Mouse (Mus musculus) neural tube, embryonic 15.5 days (tissue): ENCODE measurements around the gene Memo1. TPM values are rescaled to one million over a fixed set of nuclear protein-coding genes. Genes with fewer than 3 reads are reported as not detected.

ENCODE experiments used
- ATAC-seq: fragments of 200-750 bp; cut with Nextera tagmentation; 2 replicates; pipeline ENCODE4 v1.8.0; 2017; ENCODE audit warnings: mild to moderate bottlenecking, moderate TSS enrichment, moderate library complexity; ENCODE audit not compliant: low FRiP score
- H3K27ac ChIP-seq: fragments of 300-500 bp; sonication (generic); replicated peaks from 2 replicates; pipeline ENCODE4 v1.5.1; 2015; ENCODE audit warnings: mild to moderate bottlenecking, inconsistent platforms
- H3K27me3 ChIP-seq: fragments of 300-500 bp; sonication (generic); replicated peaks from 2 replicates; pipeline ENCODE4 v1.6.1; 2015; ENCODE audit warnings: inconsistent platforms
- H3K36me3 ChIP-seq: fragments of 300-500 bp; sonication (generic); 2 replicates; pipeline ENCODE4 v1.6.1; 2015; ENCODE audit warnings: inconsistent platforms
- H3K4me1 ChIP-seq: fragments of 300-500 bp; sonication (generic); 2 replicates; pipeline ENCODE4 v1.6.1; 2015; ENCODE audit warnings: inconsistent platforms
- H3K4me2 ChIP-seq: fragments of 300-500 bp; sonication (generic); 2 replicates; pipeline ENCODE4 v1.6.1; 2015; ENCODE audit warnings: inconsistent platforms, mild to moderate bottlenecking, moderate library complexity
- H3K4me3 ChIP-seq: fragments of 300-500 bp; sonication (generic); replicated peaks from 2 replicates; pipeline ENCODE4 v1.5.1; 2015; ENCODE audit warnings: mild to moderate bottlenecking, inconsistent platforms
- H3K9ac ChIP-seq: fragments of 300-500 bp; sonication (generic); replicated peaks from 2 replicates; pipeline ENCODE4 v1.6.1; 2015; ENCODE audit warnings: mild to moderate bottlenecking, inconsistent platforms
- H3K9me3 ChIP-seq: fragments of 300-500 bp; sonication (generic); replicated peaks from 2 replicates; pipeline ENCODE4 v1.6.1; 2016; ENCODE audit warnings: inconsistent platforms
- WGBS: fragments of 180-500 bp; shearing (Covaris S2); methylation state at CpG from one replicate; pipeline ENCODE4 v1.1.7; 2015; ENCODE audit warnings: mixed read lengths; 5-methylcytosine and 5-hydroxymethylcytosine counted together
- polyA plus RNA-seq: library from polyadenylated mRNA; unstranded; fragments of >200 nt; fragmentation: Nextera tagmentation; extraction: Ambion mirVana; gene quantifications from 2 replicates; pipeline ENCODE4 v1.2.1, GENCODE M21; 2015

The Memo1 gene
- polyA plus RNA-seq, 1 experiment from 2014 or later = 56.6 TPM

DNA sequence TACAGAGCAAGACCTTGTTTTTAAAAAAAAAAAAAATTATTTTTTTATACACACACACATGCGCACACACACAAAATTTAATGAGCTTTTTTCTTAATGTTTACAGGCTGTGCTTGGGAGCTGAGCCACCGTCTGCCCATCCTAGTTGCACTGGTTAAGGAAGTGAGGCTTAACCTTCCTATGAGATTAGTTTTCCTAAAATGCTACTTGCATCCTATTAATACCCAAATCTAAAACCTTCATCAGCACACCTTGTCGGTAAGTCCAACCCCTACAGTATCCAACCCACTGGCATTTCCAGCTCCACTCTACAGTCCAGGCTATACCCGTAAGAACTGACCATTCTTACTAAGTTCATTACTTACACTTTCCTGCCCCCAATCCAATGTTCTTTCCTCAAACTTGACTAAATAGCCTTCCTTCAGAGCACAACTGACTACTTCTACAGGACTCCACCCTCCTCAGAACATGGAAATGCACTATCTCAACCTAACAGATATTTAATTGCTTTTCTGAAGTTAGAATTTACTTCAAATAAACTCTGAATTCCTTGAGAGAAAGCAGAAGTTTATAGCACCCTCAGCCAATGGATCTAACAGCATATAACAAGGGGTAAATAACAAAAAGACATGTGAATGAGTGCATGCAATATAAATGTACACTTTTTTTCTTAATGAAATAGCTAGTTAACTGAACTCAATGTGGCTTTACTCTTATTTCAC lies 3.5 kb downstream of the Memo1 start:
- no peaks in the 10 kb centered on the region for H3K9me3 ChIP-seq
- WGBS = 75% methylated on average over 4 of the region's 4 CpGs

DNA sequence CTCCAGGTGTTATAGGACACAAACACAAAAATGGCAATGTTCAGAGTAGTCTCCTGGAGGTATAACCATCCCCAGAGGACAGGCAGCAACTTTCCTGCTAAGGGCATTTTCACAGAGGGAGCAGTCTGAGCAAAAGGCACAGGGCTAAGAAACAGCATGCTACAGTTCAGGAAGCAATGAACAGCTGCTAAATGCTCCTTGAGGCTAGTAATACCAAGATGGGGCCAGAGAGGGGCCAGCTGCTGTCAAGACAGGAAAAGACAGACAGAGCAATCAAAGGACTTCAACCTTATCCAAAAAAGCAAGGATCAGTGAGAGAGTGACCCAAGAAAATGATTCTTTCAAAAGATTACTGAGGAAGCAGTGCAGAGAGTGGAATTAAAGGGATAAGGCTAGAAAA lies 4.5 kb downstream of the Memo1 start:
- Histone ChIP-seq H3K4me3 (no peak overlapping the region), H3K9me3 (no peaks in the 10 kb centered on the region), H3K9ac (no peak overlapping the region), H3K36me3 (0 out of 2 replicates have a peak, but pooled peaks cover 5% of the 10 kb centered on the region), H3K27me3 (no peaks in the 10 kb centered on the region), H3K4me2 (no peak overlapping the region), H3K4me1 (peaks cover 28% of the 10 kb centered on the region), H3K27ac (no peak overlapping the region)
- ATAC-seq = no peak

More for the DNA sequence above, 3.5 kb downstream of the Memo1 start:
- ATAC-seq = no peak
- Histone ChIP-seq H3K4me3 (no peak overlapping the region), H3K27me3 (no peaks in the 10 kb centered on the region), H3K4me2 (peak overlapping the region; percentile 13; the same call in 1 of the 2 replicates), H3K36me3 (0 out of 2 replicates have a peak, but pooled peaks cover 5% of the 10 kb centered on the region), H3K4me1 (peaks cover 34% of the 10 kb centered on the region), H3K9ac (no peak overlapping the region), H3K27ac (no peak overlapping the region)

DNA sequence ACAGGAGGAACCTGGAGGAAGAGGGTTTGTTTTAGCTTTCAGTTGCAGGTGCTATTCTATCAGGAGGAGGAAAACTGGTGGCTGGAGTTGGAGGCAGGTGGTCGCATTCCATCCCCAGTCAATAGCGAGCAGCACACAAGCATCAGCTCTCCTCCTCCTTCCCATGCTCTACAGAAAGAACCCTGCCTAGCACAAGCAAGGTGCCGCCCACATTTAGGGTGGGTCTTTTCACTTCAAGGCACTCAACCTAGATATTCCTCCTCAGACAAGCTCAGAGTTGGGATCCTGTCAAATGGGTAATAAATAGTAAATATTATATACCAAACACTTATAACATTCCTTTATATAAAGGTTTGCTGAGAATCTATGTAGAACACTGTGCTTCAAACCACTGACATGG lies 5.1 kb downstream of the Memo1 start:
- Histone ChIP-seq H3K27ac (no peak overlapping the region), H3K4me1 (peaks cover 26% of the 10 kb centered on the region), H3K4me3 (no peak overlapping the region), H3K27me3 (no peaks in the 10 kb centered on the region), H3K9ac (no peak overlapping the region), H3K9me3 (no peaks in the 10 kb centered on the region), H3K36me3 (0 out of 2 replicates have a peak, but pooled peaks cover 5% of the 10 kb centered on the region), H3K4me2 (no peak overlapping the region)
- no peak for ATAC-seq
- 76% methylated on average over 3 of the region's 3 CpGs for WGBS

DNA sequence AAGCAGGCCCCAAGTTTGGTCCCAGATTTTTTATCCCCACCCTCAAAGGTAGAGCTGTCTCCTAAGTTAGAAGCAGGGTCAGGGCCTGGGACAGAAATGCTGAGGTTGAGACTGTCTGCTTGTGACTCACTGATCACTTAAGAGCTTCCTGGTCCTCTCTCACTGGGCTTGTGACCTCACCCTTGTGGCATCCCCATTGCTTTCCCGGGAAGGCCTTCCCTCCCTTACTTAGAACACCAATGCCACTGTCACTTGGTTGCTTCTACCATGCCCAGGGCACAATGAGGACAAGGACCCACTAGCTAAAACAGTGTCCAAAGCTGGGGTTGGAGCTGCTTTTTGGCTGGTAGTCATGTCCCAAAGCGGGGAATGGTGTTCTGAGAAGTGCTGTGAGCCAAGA lies 6.7 kb downstream of the Memo1 start:
- 97% methylated on average over 2 of the region's 2 CpGs for WGBS
- peaks cover 24% of the 10 kb centered on the region for H3K4me1 ChIP-seq
- no peaks in the 10 kb centered on the region for H3K27me3 ChIP-seq
- no peak overlapping the region for H3K4me2 ChIP-seq
- no peak overlapping the region for H3K27ac ChIP-seq
- H3K4me3 ChIP-seq = no peak overlapping the region
- H3K9me3 ChIP-seq = no peaks in the 10 kb centered on the region
- no peak overlapping the region for H3K9ac ChIP-seq
- 0 out of 2 replicates have a peak, but pooled peaks cover 5% of the 10 kb centered on the region for H3K36me3 ChIP-seq
- no peak for ATAC-seq

DNA sequence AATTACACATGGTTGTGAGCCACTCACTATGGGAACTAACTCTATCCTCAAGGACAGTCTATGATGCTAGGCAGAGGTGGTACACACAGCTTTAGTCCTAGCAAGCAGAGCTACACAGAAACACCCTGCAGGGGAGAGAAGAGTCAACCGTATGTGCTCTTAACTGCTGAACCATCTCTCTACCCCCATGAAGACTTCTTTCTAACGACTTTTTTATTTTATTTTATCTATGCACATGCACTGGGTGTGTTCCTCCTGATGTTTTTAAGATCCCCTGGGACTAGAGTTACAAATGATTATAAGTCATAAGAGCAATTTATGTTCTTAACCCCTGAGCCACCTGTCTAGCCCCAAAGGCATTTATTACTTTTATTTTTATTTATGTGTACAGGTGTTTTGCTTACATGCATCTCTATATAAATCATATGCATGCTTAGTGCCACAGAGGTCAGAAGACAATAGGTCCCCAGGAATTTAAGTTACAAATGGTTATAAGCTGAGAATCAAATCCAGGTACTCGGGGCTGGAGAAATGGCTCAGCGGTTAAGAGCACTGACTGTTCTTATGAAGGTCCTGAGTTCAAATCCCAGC lies 9.1 kb downstream of the Memo1 start:
- Histone ChIP-seq H3K9me3 (no peaks in the 10 kb centered on the region), H3K27me3 (no peaks in the 10 kb centered on the region), H3K36me3 (0 out of 2 replicates have a peak, but pooled peaks cover 5% of the 10 kb centered on the region), H3K9ac (no peak overlapping the region), H3K4me2 (no peak overlapping the region), H3K27ac (no peak overlapping the region), H3K4me1 (peaks cover 8% of the 10 kb centered on the region), H3K4me3 (no peak overlapping the region)
- 67% methylated on average over 4 of the region's 4 CpGs for WGBS
- ATAC-seq = no peak

DNA sequence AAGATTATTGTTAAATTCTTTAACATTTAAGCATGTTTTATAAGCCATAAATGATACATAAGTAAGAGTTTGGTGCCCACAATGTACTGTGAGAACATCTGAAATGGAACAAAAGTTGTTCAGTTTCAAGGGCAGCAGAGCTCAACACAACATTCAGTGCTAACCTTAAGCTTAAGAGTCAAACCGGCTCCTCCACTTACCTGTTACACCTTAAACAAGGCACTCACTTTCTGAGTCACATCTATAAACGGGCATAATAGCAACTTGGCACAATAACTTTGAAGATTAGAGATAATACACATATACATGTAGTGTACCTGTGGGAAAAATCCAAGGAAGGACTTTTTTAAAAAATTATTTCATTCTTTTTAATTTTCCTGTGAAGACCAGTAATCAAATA lies 9.6 kb downstream of the Memo1 start:
- 85% methylated on average over 2 of the region's 2 CpGs for WGBS
- H3K27ac ChIP-seq = no peak overlapping the region

DNA sequence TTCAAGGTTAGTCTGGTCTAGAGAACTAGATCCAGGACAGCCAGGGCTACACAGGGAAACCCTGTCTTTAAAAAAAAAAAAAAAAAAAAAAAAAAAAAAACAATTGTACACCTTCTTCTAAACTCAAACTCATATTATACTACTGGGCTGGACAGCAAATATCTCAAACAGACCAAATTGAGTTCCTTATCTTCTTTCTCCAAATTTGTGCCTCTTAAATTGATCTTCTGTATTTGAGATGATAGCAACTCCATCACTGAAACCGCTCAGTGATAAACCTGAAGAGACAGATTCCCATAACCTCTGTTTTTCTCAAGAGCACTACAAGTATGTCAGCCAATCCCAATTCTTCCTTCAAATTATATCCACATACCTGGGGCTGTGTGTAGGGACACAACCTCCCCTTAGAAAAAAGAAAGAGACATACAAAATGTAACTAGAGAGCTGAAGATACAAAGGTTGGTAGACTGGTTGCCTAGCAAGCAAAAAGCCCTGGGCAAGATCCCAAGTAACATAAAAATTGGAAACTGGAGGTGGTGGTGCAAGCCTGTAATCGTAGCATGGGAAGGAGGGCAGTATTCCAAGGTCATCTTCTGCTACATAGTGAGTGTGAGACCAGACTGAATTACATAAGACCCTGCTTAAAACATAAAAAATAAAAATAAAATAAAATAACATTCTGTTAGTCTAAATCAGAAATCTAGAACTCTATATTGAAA lies 10.8 kb downstream of the Memo1 start:
- ATAC-seq = no peak
- Histone ChIP-seq H3K4me2 (no peak overlapping the region), H3K36me3 (0 out of 2 replicates have a peak, but pooled peaks cover 5% of the 10 kb centered on the region), H3K4me1 (peaks cover 9% of the 10 kb centered on the region), H3K4me3 (no peak overlapping the region), H3K9me3 (no peaks in the 10 kb centered on the region), H3K27me3 (no peaks in the 10 kb centered on the region), H3K9ac (no peak overlapping the region), H3K27ac (no peak overlapping the region)
- 83% methylated on average over 2 of the region's 2 CpGs for whole genome bisulfite sequencing

More for the DNA sequence above, 9.6 kb downstream of the Memo1 start:
- Histone ChIP-seq H3K4me3 (no peak overlapping the region), H3K27me3 (no peaks in the 10 kb centered on the region), H3K36me3 (0 out of 2 replicates have a peak, but pooled peaks cover 5% of the 10 kb centered on the region), H3K9ac (no peak overlapping the region), H3K4me2 (no peak overlapping the region), H3K9me3 (no peaks in the 10 kb centered on the region), H3K4me1 (peaks cover 6% of the 10 kb centered on the region)
- ATAC-seq = no peak

DNA sequence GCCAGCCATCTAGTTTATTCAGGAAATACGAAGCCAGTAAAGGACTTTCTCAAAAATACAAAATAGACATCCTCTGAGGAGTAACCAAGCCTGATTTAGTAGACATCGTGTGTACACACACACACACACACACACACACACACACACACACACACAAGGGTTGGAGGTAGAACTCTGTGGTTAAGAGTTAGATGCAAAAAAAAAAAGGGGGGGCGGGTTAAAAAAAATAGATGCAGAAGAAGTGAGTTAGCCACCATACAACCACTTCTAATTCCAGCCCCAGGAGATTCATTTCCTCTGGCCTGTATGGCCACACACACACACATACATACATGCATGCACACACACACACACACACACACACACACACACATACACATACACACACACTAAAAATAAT lies 13.3 kb downstream of the Memo1 start:
- Histone ChIP-seq H3K4me2 (no peak overlapping the region), H3K36me3 (no peaks in the 10 kb centered on the region), H3K27ac (no peak overlapping the region), H3K4me1 (peaks cover 16% of the 10 kb centered on the region), H3K4me3 (no peak overlapping the region), H3K9ac (no peak overlapping the region), H3K9me3 (no peaks in the 10 kb centered on the region), H3K27me3 (no peaks in the 10 kb centered on the region)
- 97% methylated on average over 3 of the region's 3 CpGs for WGBS
- no peak for ATAC-seq

DNA sequence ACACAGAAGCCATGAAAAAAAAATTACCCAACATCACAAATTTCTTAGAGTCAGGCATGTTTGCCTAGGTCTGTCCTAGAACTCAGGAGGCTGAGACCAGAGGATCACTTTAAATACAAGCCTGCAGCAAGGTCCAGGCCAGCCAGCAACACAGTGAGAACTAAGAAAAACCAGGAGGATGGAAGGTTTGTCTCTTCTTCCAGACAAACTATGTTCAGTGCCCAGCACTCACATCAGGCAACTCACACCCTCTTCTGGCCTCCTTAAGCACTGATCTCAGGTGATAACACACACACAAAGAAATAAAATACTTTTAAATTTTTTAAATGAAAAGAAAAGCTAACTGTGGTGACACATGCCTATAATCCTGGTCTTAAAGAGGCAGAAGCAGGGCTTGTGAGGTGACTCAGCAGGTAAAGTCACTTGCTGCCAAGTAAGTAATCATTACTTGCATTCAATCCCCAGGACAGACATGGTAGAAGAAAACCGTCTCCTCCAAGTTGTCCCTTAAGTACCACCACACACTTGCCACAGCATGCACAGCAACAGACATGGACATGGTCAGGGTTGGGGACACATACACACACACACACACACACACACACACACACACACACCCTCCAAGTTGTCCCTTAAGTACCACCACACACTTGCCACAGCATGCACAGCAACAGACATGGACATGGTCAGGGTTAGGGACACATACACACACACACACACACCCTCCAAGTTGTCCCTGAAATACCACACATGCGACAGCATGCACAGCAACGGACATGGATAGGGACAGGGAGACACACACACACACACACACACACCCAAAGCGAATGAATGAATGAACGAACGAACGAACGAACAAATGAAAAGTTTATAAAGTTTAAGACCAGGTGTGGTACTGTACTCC lies 16.1 kb downstream of the Memo1 start:
- H3K4me2 ChIP-seq = no peak overlapping the region
- no peak overlapping the region for H3K9ac ChIP-seq
- H3K27me3 ChIP-seq = no peaks in the 10 kb centered on the region
- peak overlapping the region; percentile 54 for H3K27ac ChIP-seq
- H3K4me3 ChIP-seq = no peak overlapping the region
- H3K9me3 ChIP-seq = no peaks in the 10 kb centered on the region
- peaks cover 16% of the 10 kb centered on the region for H3K4me1 ChIP-seq
- H3K36me3 ChIP-seq = no peaks in the 10 kb centered on the region
- peak; percentile 36; the same call in 1 of the 2 replicates for ATAC-seq
- WGBS = 88% methylated on average over 8 of the region's 8 CpGs

DNA sequence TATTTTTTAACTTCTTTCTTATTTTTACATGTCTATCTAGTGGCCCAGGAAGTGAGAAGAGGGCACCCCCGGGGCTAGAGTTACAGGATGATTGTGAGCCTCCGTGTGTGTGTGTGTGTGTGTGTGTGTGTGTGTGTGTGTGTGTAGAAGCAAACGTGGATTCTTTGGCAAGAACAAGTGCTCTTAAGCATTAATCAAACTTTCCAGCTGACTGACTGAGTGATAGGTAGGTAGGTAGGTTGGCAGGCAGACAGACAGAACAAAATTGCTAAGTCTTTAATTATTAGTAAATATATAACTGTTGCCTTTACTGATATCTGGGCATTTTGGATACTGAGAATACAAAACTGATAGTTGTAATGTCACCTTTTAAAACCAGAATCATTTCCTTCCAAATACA lies 20.9 kb downstream of the Memo1 start:
- ATAC-seq = no peak
- Histone ChIP-seq H3K27me3 (no peaks in the 10 kb centered on the region), H3K9me3 (no peaks in the 10 kb centered on the region), H3K4me1 (peaks cover 12% of the 10 kb centered on the region), H3K4me2 (no peak overlapping the region), H3K36me3 (no peaks in the 10 kb centered on the region), H3K4me3 (no peak overlapping the region), H3K27ac (no peak overlapping the region), H3K9ac (no peak overlapping the region)
- WGBS = 85% methylated on average over 3 of the region's 3 CpGs

DNA sequence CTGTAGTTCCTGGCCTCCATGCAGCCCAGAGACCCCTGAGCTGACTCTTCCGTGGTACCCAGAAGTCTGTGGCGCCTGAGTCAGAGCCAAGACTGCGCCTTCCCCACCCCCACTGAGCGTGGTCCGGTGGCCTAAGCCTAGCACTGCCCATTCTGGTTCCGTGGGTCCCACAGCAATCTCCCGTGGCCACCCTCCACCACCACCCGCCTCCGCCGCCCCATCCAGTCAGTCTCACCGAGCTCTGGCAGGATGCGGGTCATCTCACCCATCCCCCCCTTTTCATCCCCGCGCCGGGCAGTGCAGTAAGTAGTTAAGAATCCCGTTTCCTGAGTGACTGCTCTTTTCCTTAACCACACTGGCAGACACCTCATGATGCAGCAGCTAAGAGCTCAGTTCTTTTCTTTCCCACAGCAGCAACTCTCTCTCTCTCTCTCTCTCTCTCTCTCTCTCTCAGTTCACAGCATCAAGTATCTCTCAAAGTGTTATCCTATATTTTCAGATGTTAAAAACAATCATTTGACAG lies 22.6 kb downstream of the Memo1 start:
- WGBS = 76% methylated on average over 16 of the region's 16 CpGs
- Histone ChIP-seq H3K9ac (no peak overlapping the region), H3K27ac (no peak overlapping the region), H3K27me3 (no peaks in the 10 kb centered on the region), H3K4me2 (no peak overlapping the region), H3K4me3 (no peak overlapping the region), H3K36me3 (no peaks in the 10 kb centered on the region), H3K9me3 (no peaks in the 10 kb centered on the region), H3K4me1 (peaks cover 5% of the 10 kb centered on the region; the same call in 1 of the 2 replicates)
- no peak for ATAC-seq
